Mouse (Mus musculus) kidney, postnatal 0 days (tissue): ENCODE data around the gene Spon2. TPM values are rescaled to one million over a fixed set of nuclear protein-coding genes. Genes with fewer than 3 reads are reported as not detected.

ENCODE experiments used
- ATAC-seq: fragments of 200-750 bp; cut with Nextera tagmentation; replicated peaks from 2 replicates; pipeline ENCODE4 v1.8.0; 2017; ENCODE audit warnings: low read depth, moderate number of reproducible peaks, moderate TSS enrichment, moderate library complexity; ENCODE audit not compliant: low FRiP score
- DNase-seq: peaks from one replicate; pipeline ENCODE4 v3.0.0-alpha.2; 2016; ENCODE audit warnings: low spot score
- H3K27ac ChIP-seq: fragments of 300-500 bp; sonication (generic); 2 replicates; pipeline ENCODE4 v1.5.1; 2014; ENCODE audit warnings: mild to moderate bottlenecking
- H3K27me3 ChIP-seq: fragments of 300-500 bp; sonication (generic); 2 replicates; pipeline ENCODE4 v1.6.1; 2014; ENCODE audit warnings: low read length, mixed read lengths; ENCODE audit not compliant: insufficient read depth
- H3K36me3 ChIP-seq: fragments of 300-500 bp; sonication (generic); 2 replicates; pipeline ENCODE4 v1.6.1; 2014; ENCODE audit warnings: low read length, mixed read lengths; ENCODE audit not compliant: insufficient read depth
- H3K4me1 ChIP-seq: fragments of 300-500 bp; sonication (generic); replicated peaks from 2 replicates; pipeline ENCODE4 v1.6.1; 2014; ENCODE audit warnings: antibody characterized with exemption, low read length, mixed read lengths; ENCODE audit not compliant: insufficient read depth
- H3K4me2 ChIP-seq: fragments of 300-500 bp; sonication (generic); 2 replicates; pipeline ENCODE4 v1.6.1; 2014; ENCODE audit warnings: mild to moderate bottlenecking, low read length, moderate library complexity, mixed read lengths
- H3K4me3 ChIP-seq: fragments of 300-500 bp; sonication (generic); replicated peaks from 2 replicates; pipeline ENCODE4 v1.5.1; 2014; ENCODE audit warnings: low read depth, low read length
- H3K9ac ChIP-seq: fragments of 300-500 bp; sonication (generic); 2 replicates; pipeline ENCODE4 v1.6.1; 2014; ENCODE audit warnings: low read depth, low read length
- H3K9me3 ChIP-seq: fragments of 300-500 bp; sonication (generic); replicated peaks from 2 replicates; pipeline ENCODE4 v1.6.1; 2016; ENCODE audit warnings: low read length, inconsistent platforms, mixed read lengths
- CTCF ChIP-seq: IDR thresholded peaks from 2 replicates; pipeline ENCODE4 v1.5.1; 2016; ENCODE audit warnings: antibody characterized with exemption, low read depth, mild to moderate bottlenecking, moderate library complexity
- WGBS: fragments of 180-500 bp; shearing (Covaris S2); extraction: QIAGEN DNeasy Blood & Tissue Kit; methylation state at CpG from one replicate; pipeline ENCODE4 v1.1.7; 2014; 5-methylcytosine and 5-hydroxymethylcytosine counted together
- polyA plus RNA-seq: library from polyadenylated mRNA; unstranded; fragments of >200 nt; fragmentation: Nextera tagmentation; extraction: Ambion mirVana; gene quantifications from 2 replicates; pipeline ENCODE4 v1.2.1, GENCODE M21; 2015

Gene Spon2
- polyA plus RNA-seq, 1 experiment from 2014 or later, result 6.7 TPM

- Histone ChIP-seq H3K4me3 (no peak overlapping the region), H3K36me3 (no peaks in the 10 kb centered on the region), H3K9ac (no peak overlapping the region), H3K27me3 (no peaks in the 10 kb centered on the region), H3K4me2 (no peak overlapping the region), H3K4me1 (0 out of 2 replicates have a peak, but pooled peaks cover under 1% of the 10 kb centered on the region), H3K9me3 (no peaks in the 10 kb centered on the region), H3K27ac (no peak overlapping the region)
- DNase-seq, result no peak
- 85% methylated on average over 3 of the region's 3 CpGs for WGBS
- TF ChIP-seq CTCF, result no peak
- ATAC-seq, result no peak
These were observed 21.0 kb upstream of the Spon2 start for GRCm38 (mm10) chr5:33239111-33239714.

- H3K36me3 ChIP-seq, result no peaks in the 10 kb centered on the region
- ATAC-seq (no peak), DNase-seq (no peak)
- no peak overlapping the region for H3K27ac ChIP-seq
- no peaks in the 10 kb centered on the region for H3K27me3 ChIP-seq
- no peak overlapping the region for H3K4me3 ChIP-seq
- TF ChIP-seq CTCF, result no peak
- H3K4me1 ChIP-seq, result 0 out of 2 replicates have a peak, but pooled peaks cover 3% of the 10 kb centered on the region
- no peak overlapping the region for H3K4me2 ChIP-seq
- 52% methylated on average over 3 of the region's 3 CpGs for WGBS
- H3K9me3 ChIP-seq, result no peaks in the 10 kb centered on the region
- H3K9ac ChIP-seq, result no peak overlapping the region
These were observed 20.0 kb upstream of the Spon2 start for GRCm38 (mm10) chr5:33238256-33238645.

- 59% methylated on average over 11 of the region's 11 CpGs for WGBS
- DNase-seq (no peak), ATAC-seq (peak; percentile 15; the same call in 1 of the 2 replicates)
- no peak for TF ChIP-seq CTCF
- Histone ChIP-seq H3K9ac (no peak overlapping the region), H3K4me2 (no peak overlapping the region), H3K4me3 (no peak overlapping the region), H3K9me3 (no peaks in the 10 kb centered on the region), H3K27ac (no peak overlapping the region), H3K27me3 (no peaks in the 10 kb centered on the region), H3K4me1 (0 out of 2 replicates have a peak, but pooled peaks cover 3% of the 10 kb centered on the region), H3K36me3 (no peaks in the 10 kb centered on the region)
These were observed 19.5 kb upstream of the Spon2 start for GRCm38 (mm10) chr5:33237600-33238255.

GRCm38 (mm10) chr5:33234391-33235031 is 16.3 kb upstream of the Spon2 start:
- Histone ChIP-seq H3K9ac (no peak overlapping the region), H3K27me3 (no peaks in the 10 kb centered on the region), H3K4me3 (no peak overlapping the region), H3K27ac (no peak overlapping the region), H3K36me3 (no peaks in the 10 kb centered on the region), H3K4me1 (0 out of 2 replicates have a peak, but pooled peaks cover 3% of the 10 kb centered on the region), H3K4me2 (no peak overlapping the region), H3K9me3 (no peaks in the 10 kb centered on the region)
- no peak for TF ChIP-seq CTCF
- WGBS, result 38% methylated on average over 13 of the region's 13 CpGs
- ATAC-seq (no peak; the same call in 1 of the 2 replicates), DNase-seq (peak; percentile 59)

GRCm38 (mm10) chr5:33232791-33233190 is 14.5 kb upstream of the Spon2 start:
- no peak overlapping the region for H3K4me3 ChIP-seq
- no peaks in the 10 kb centered on the region for H3K36me3 ChIP-seq
- H3K27me3 ChIP-seq, result no peaks in the 10 kb centered on the region
- ATAC-seq (no peak), DNase-seq (no peak)
- TF ChIP-seq CTCF, result no peak
- no peak overlapping the region for H3K27ac ChIP-seq
- H3K9me3 ChIP-seq, result no peaks in the 10 kb centered on the region
- no peak overlapping the region for H3K9ac ChIP-seq
- WGBS, result 65% methylated on average over 5 of the region's 5 CpGs
- H3K4me1 ChIP-seq, result peaks cover 6% of the 10 kb centered on the region; the same call in 1 of the 2 replicates
- H3K4me2 ChIP-seq, result no peak overlapping the region

- DNase-seq (no peak), ATAC-seq (no peak)
- no peaks in the 10 kb centered on the region for H3K27me3 ChIP-seq
- no peaks in the 10 kb centered on the region for H3K9me3 ChIP-seq
- WGBS, result 73% methylated on average over 5 of the region's 5 CpGs
- H3K4me2 ChIP-seq, result no peak overlapping the region
- no peak for TF ChIP-seq CTCF
- H3K36me3 ChIP-seq, result no peaks in the 10 kb centered on the region
- no peak overlapping the region for H3K9ac ChIP-seq
- H3K27ac ChIP-seq, result no peak overlapping the region
- no peak overlapping the region for H3K4me3 ChIP-seq
- peaks cover 8% of the 10 kb centered on the region; the same call in 1 of the 2 replicates for H3K4me1 ChIP-seq
These were observed 12.0 kb upstream of the Spon2 start for GRCm38 (mm10) chr5:33230285-33230684.
